In genomic region chr9:122459491-122459890, GRCm38 (mm10) we compare ENCODE assay signal across 15 mouse cellular contexts.
"Had no signal": no experiment of that assay in that cellular context is flagged by ENCODE, and none has a peak within 500 bp of the region (broad histone marks: within the 10 kb centered on the region; RNA-seq: fewer than 3 reads in every experiment).

No protein-coding gene starts in this region.

- H3K4me1 ChIP-seq: neural tube, embryonic 15.5 days; stomach, embryonic 15.5 days had no signal

- H3K36me3 ChIP-seq: neural tube, embryonic 15.5 days; stomach, embryonic 15.5 days had no signal

- H3K9ac ChIP-seq: neural tube, embryonic 15.5 days; stomach, embryonic 15.5 days had no signal

- H3K4me3 ChIP-seq: neural tube, embryonic 15.5 days; stomach, embryonic 15.5 days had no signal

- DNase-seq: retina, postnatal 1 day; right cerebral cortex, adult 18-20 months; right cerebral cortex, postnatal 14 days; right cerebral cortex, postnatal 25 days; right cerebral cortex, postnatal 4 days; spleen, adult 18-20 months; thymus, adult 18-20 months; thymus, adult 2 months; thymus, postnatal 14 days; thymus, postnatal 25 days; thymus, postnatal 36 days; thymus, postnatal 4 days had no signal

- H3K4me2 ChIP-seq: neural tube, embryonic 15.5 days; stomach, embryonic 15.5 days had no signal

- H3K9me3 ChIP-seq: neural tube, embryonic 15.5 days; stomach, embryonic 15.5 days had no signal

- H3K27me3 ChIP-seq: neural tube, embryonic 15.5 days; stomach, embryonic 15.5 days had no signal

- H3K27ac ChIP-seq: neural tube, embryonic 15.5 days; stomach, embryonic 15.5 days; stomach, postnatal 0 days had no signal
